Comparison of ENCODE assay signal across 11 mouse cellular contexts in the genomic region with DNA sequence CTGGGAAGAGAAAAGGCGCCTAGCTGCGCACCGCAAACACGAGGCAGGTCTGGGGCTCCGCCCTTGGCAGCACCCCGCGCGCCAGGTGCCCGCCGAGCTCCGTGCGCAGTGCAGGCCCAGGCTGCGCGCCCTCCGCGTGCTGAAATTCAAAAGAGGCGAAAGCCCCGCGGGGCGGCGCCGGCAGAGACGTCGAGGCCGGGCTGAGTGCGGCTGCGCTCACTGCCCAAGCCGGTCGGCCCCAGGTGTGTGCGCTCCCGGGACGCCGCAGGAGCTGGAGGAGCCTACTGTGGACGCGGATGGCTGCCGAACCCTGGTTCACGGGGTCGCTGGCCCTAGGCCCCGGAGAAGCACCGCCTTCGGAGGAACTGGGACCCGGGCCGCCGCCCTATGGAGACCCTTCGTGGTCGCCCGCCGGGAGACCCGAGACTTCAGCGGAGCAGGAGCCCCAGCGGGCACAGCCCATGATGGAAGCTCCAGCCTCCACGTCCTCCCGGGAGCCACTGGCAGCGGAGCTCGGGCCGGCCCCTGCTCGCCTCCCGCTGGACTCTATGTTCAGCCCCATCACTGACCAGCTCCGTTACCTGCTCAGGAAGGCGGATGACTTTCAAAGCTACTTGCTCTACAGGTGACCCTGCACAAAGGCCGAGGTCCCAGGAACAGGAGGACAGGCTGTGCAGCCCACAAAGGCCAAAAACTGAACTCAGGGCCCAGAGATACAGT. TPM values are rescaled to one million over a fixed set of nuclear protein-coding genes. Genes with fewer than 3 reads are reported as not detected.
A peak's percentile ranks its signal among the peaks of the same experiment; 100 is the strongest.
DNase-seq lines count a peak whose midpoint lies in the region; ATAC-seq and TF ChIP-seq lines count a peak whose summit lies in the region.
"Had no signal": no experiment of that assay in that cellular context is flagged by ENCODE, and none has a peak within 500 bp of the region (broad histone marks: within the 10 kb centered on the region; RNA-seq: fewer than 3 reads in every experiment).

A gene (plus strand): TSS at position 222 of the 720 bp plus-strand sequence.

- H3K9ac ChIP-seq in heart, embryonic 11.5 days (ENCODE audit: low read depth, low read length) = 0 out of 2 replicates have a peak within 1 kb of the TSS, but pooled peaks have one; percentile 24
- no peak within 1 kb of the TSS for H3K9ac ChIP-seq in heart, adult 2 months (ENCODE audit: low read depth, low read length)
- 0 out of 2 replicates have a peak within 1 kb of the TSS, but pooled peaks have one; percentile 45 for H3K9ac ChIP-seq in forebrain, embryonic 14.5 days (ENCODE audit: low read length)
- H3K9ac ChIP-seq in midbrain, embryonic 12.5 days (replicated peaks) = 0 out of 2 replicates have a peak within 1 kb of the TSS, but pooled peaks have one; percentile 28

- no peak for ATAC-seq in heart, embryonic 11.5 days (replicated peaks; ENCODE audit: insufficient number of reproducible peaks, low FRiP score, low TSS enrichment)
- ATAC-seq in forebrain, embryonic 14.5 days = no peak
- ATAC-seq in midbrain, embryonic 12.5 days (ENCODE audit: low FRiP score, low read depth) = no peak

- TF ChIP-seq POLR2A in heart, adult 2 months (IDR thresholded peaks at IDR 0.05; ENCODE audit: insufficient read depth, low read depth, low read length) = no peak

- no peak for TF ChIP-seq CTCF in heart, adult 2 months (IDR thresholded peaks at IDR 0.05)

- no peaks in the 10 kb centered on the region for H3K36me3 ChIP-seq in heart, embryonic 11.5 days (ENCODE audit: control insufficient read depth, insufficient read depth, low read length)
- H3K36me3 ChIP-seq in heart, adult 2 months (ENCODE audit: control insufficient read depth, insufficient read depth, low read length) = no peaks in the 10 kb centered on the region
- H3K36me3 ChIP-seq in forebrain, embryonic 14.5 days (ENCODE audit: control insufficient read depth, insufficient read depth, low read length) = peaks cover 25% of the 10 kb centered on the region
- peaks cover 10% of the 10 kb centered on the region for H3K36me3 ChIP-seq in midbrain, embryonic 12.5 days

- H3K79me2 ChIP-seq in heart, adult 2 months (replicated peaks; ENCODE audit: control insufficient read depth, insufficient read depth, low read length) = no peaks in the 10 kb centered on the region

- TF ChIP-seq EP300 in heart, adult 2 months (IDR thresholded peaks at IDR 0.05; ENCODE audit: insufficient read depth, low read depth, low read length) = no peak

- H3K27me3 ChIP-seq in heart, embryonic 11.5 days (ENCODE audit: control insufficient read depth, insufficient read depth, low read length) = peaks cover 10% of the 10 kb centered on the region
- no peaks in the 10 kb centered on the region for H3K27me3 ChIP-seq in heart, adult 2 months (ENCODE audit: control insufficient read depth, insufficient read depth, low read length)
- H3K27me3 ChIP-seq in forebrain, embryonic 14.5 days (replicated peaks; ENCODE audit: control insufficient read depth, insufficient read depth, low read length) = peaks cover 10% of the 10 kb centered on the region
- H3K27me3 ChIP-seq in midbrain, embryonic 12.5 days = peaks cover 46% of the 10 kb centered on the region

- H3K4me1 ChIP-seq in heart, embryonic 11.5 days (ENCODE audit: control insufficient read depth, insufficient read depth, low read length) = peaks cover 21% of the 10 kb centered on the region
- H3K4me1 ChIP-seq in heart, adult 2 months (ENCODE audit: control insufficient read depth, insufficient read depth, low read length) = peaks cover 7% of the 10 kb centered on the region
- H3K4me1 ChIP-seq in forebrain, embryonic 14.5 days (ENCODE audit: control insufficient read depth, insufficient read depth, low read length) = peaks cover 24% of the 10 kb centered on the region
- peaks cover 46% of the 10 kb centered on the region for H3K4me1 ChIP-seq in midbrain, embryonic 12.5 days

- 32% methylated on average over 58 of the region's 61 CpGs for WGBS in heart, embryonic 11.5 days (ENCODE audit: insufficient replicate concordance)
- 73% methylated on average over 59 of the region's 61 CpGs for WGBS in heart, adult 2 months
- 16% methylated on average over 55 of the region's 61 CpGs for WGBS in forebrain, embryonic 14.5 days
- WGBS in midbrain, embryonic 12.5 days = 18% methylated on average over 55 of the region's 61 CpGs

- H3K4me3 ChIP-seq in heart, embryonic 11.5 days (ENCODE audit: low read depth, low read length) = peak within 1 kb of the TSS; percentile 15
- no peak within 1 kb of the TSS for H3K4me3 ChIP-seq in heart, adult 2 months
- 0 out of 2 replicates have a peak within 1 kb of the TSS, but pooled peaks have one; percentile 5 for H3K4me3 ChIP-seq in forebrain, embryonic 14.5 days (ENCODE audit: low read depth, low read length)
- peak within 1 kb of the TSS; percentile 14 for H3K4me3 ChIP-seq in midbrain, embryonic 12.5 days
- H3K4me3 ChIP-seq: left cerebral cortex, adult 2 months had no signal

- intact Hi-C loops in heart, adult 2 months (cut with DNase I) = no loop called here

- no peaks in the 10 kb centered on the region for H3K9me3 ChIP-seq in heart, embryonic 11.5 days (replicated peaks; ENCODE audit: control insufficient read depth, low read length)
- H3K9me3 ChIP-seq in forebrain, embryonic 14.5 days (replicated peaks; ENCODE audit: control insufficient read depth, low read length) = no peaks in the 10 kb centered on the region
- H3K9me3 ChIP-seq in midbrain, embryonic 12.5 days = no peaks in the 10 kb centered on the region

- DNase-seq in heart, adult 2 months = no peak
- DNase-seq in ES-CJ7 (ENCODE audit: low read depth, low spot score) = peak; percentile 62
- DNase-seq in forebrain, embryonic 14.5 days (ENCODE audit: low spot score) = no peak
- DNase-seq in layer of hippocampus, adult 8-10 months (ENCODE audit: low spot score in 2 of 2) = no peak
- DNase-seq in retina, embryonic 14.5 days (ENCODE audit: low spot score) = no peak
- no peak for DNase-seq in embryo, embryonic 9.5 days (ENCODE audit: extremely low spot score)

- no peak within 1 kb of the TSS for H3K27ac ChIP-seq in heart, embryonic 11.5 days (ENCODE audit: low read depth, low read length)
- no peak within 1 kb of the TSS for H3K27ac ChIP-seq in heart, adult 2 months
- no peak within 1 kb of the TSS for H3K27ac ChIP-seq in forebrain, embryonic 14.5 days (ENCODE audit: low read depth, low read length)
- no peak within 1 kb of the TSS for H3K27ac ChIP-seq in midbrain, embryonic 12.5 days (replicated peaks)
- H3K27ac ChIP-seq: left cerebral cortex, adult 2 months had no signal

- H3K4me2 ChIP-seq in heart, embryonic 11.5 days = peak within 1 kb of the TSS; percentile 47
- peak within 1 kb of the TSS; percentile 31 for H3K4me2 ChIP-seq in forebrain, embryonic 14.5 days (ENCODE audit: low read length)
- H3K4me2 ChIP-seq in midbrain, embryonic 12.5 days (replicated peaks) = peak within 1 kb of the TSS; percentile 35

RNA-seq across cellular contexts. Expression of the gene that starts here (rescaled TPM):
- polyA plus RNA-seq in heart, embryonic 11.5 days (2014; fragmentation: Nextera tagmentation; extraction: Ambion mirVana) = 0.42 and 0.52 TPM in 2 replicates
- total RNA-seq in heart, adult 2 months (2021) = under 1 TPM in 1 of 2 experiments, not detected in 1; 0.26 TPM
- 0.16 and 0.50 TPM in 2 replicates for polyA plus RNA-seq in heart, adult 2 months (2012; rRNA removed)
- polyA plus RNA-seq in forebrain, embryonic 14.5 days (2014; fragmentation: Nextera tagmentation; extraction: Ambion mirVana) = 0.77 and 1.3 TPM in 2 replicates
- polyA plus RNA-seq in midbrain, embryonic 12.5 days (2016; fragmentation: Nextera tagmentation; extraction: Ambion mirVana) = 0.89 and 1.1 TPM in 2 replicates
- total RNA-seq in layer of hippocampus, adult 8-10 months (2022) = under 1 TPM in 1 of 4 experiments, not detected in 3; 0.39 TPM
- total RNA-seq: gastrocnemius, adult 18-20 months; monocyte, adult 5-6 weeks had no signal
